Mouse (Mus musculus) liver, embryonic 15.5 days (tissue): ENCODE results near the gene Ankrd63. TPM values are rescaled to one million over a fixed set of nuclear protein-coding genes. Genes with fewer than 3 reads are reported as not detected.
"Not testable (repeated sequence)": the region's sequence is repeated elsewhere in the genome, so short reads cannot be mapped to it uniquely, and the experiment has no call there.

Experiments
- ATAC-seq: fragments of 200-750 bp; cut with Nextera tagmentation; 2 replicates; pipeline ENCODE4 v1.8.0; 2017; ENCODE audit warnings: moderate number of reproducible peaks, mild to moderate bottlenecking, moderate library complexity; ENCODE audit not compliant: insufficient read depth
- H3K27ac ChIP-seq: fragments of 300-500 bp; sonication (generic); replicated peaks from 2 replicates; pipeline ENCODE4 v1.5.1; 2015; ENCODE audit warnings: mild to moderate bottlenecking, inconsistent platforms
- H3K27me3 ChIP-seq: fragments of 300-500 bp; sonication (generic); 2 replicates; pipeline ENCODE4 v1.6.1; 2015; ENCODE audit warnings: mild to moderate bottlenecking, inconsistent platforms
- H3K36me3 ChIP-seq: fragments of 300-500 bp; sonication (generic); replicated peaks from 2 replicates; pipeline ENCODE4 v1.6.1; 2015; ENCODE audit warnings: moderate library complexity, mild to moderate bottlenecking, inconsistent platforms
- H3K4me1 ChIP-seq: fragments of 300-500 bp; sonication (generic); replicated peaks from 2 replicates; pipeline ENCODE4 v1.6.1; 2015; ENCODE audit warnings: inconsistent platforms
- H3K4me2 ChIP-seq: fragments of 300-500 bp; sonication (generic); 2 replicates; pipeline ENCODE4 v1.6.1; 2015; ENCODE audit warnings: moderate library complexity, mild to moderate bottlenecking, inconsistent platforms
- H3K4me3 ChIP-seq: fragments of 300-500 bp; sonication (generic); replicated peaks from 2 replicates; pipeline ENCODE4 v1.5.1; 2015; ENCODE audit warnings: mild to moderate bottlenecking, inconsistent platforms
- H3K9ac ChIP-seq: fragments of 300-500 bp; sonication (generic); 2 replicates; pipeline ENCODE4 v1.6.1; 2015; ENCODE audit warnings: moderate library complexity, mild to moderate bottlenecking, inconsistent platforms
- H3K9me3 ChIP-seq: fragments of 300-500 bp; sonication (generic); replicated peaks from 2 replicates; pipeline ENCODE4 v1.6.1; 2016; ENCODE audit warnings: inconsistent platforms
- WGBS: fragments of 180-500 bp; shearing (Covaris S2); methylation state at CpG from one replicate; pipeline ENCODE4 v1.1.7; 2015; ENCODE audit warnings: mixed read lengths; ENCODE audit not compliant: insufficient replicate concordance; 5-methylcytosine and 5-hydroxymethylcytosine counted together
- polyA plus RNA-seq: library from polyadenylated mRNA; unstranded; fragments of >200 nt; fragmentation: Nextera tagmentation; extraction: Ambion mirVana; gene quantifications from 2 replicates; pipeline ENCODE4 v1.2.1, GENCODE M21; 2015

Gene Ankrd63
- polyA plus RNA-seq, 1 experiment from 2014 or later, result 0.07 TPM

DNA sequence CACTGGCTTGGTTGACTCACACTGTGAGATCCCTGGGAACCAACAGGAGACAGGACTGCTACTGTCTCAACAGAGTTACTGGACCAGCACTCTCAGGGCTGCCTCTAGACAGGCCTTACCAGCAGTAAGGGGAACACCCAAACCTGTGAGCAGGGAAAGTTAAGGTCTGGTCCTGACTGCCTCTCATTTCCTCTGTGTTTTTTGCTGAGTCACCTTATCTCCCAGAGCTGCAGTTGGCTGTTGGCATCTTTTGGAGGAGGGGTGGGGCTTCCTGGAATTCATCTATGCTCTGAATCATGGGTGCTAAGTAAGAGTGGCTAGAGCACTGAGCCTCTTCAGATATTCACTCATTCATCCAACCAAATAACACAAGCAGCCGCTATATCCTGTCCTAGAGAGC lies 44.7 kb downstream of the Ankrd63 start:
- Histone ChIP-seq H3K9me3 (no peaks in the 10 kb centered on the region), H3K27me3 (peaks cover 14% of the 10 kb centered on the region), H3K9ac (peak overlapping the region; percentile 58), H3K4me2 (peak overlapping the region; percentile 80), H3K36me3 (no peaks in the 10 kb centered on the region), H3K4me1 (peaks cover 81% of the 10 kb centered on the region), H3K4me3 (peak overlapping the region; percentile 62), H3K27ac (peak overlapping the region; percentile 99)
- ATAC-seq, result peak; percentile 87
- WGBS, result 24% methylated on average over 1 of the region's 1 CpGs

DNA sequence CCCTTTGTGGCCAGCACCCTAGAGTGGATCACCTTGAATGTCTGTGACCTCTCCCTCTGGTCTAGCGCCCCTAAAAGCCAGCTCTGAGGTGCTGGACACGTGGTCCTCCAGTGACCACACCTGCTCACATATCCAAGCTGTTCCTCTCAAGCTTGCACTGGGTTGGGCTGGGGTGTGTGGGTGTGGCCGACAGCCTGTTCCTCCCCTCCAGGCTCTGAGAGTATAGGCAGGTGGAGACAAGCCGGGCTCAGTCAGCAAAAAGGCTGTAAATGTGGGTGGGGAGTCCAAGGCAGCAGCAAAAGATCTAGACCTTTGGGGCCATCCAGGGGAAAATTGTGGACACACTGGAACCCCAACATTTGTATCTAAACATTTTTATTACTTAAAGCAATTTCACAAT lies 45.3 kb downstream of the Ankrd63 start:
- ATAC-seq, result peak; percentile 86
- no peaks in the 10 kb centered on the region for H3K9me3 ChIP-seq
- H3K4me2 ChIP-seq, result peak overlapping the region; percentile 80
- H3K4me1 ChIP-seq, result peaks cover 75% of the 10 kb centered on the region
- peaks cover 8% of the 10 kb centered on the region for H3K27me3 ChIP-seq
- 10% methylated on average over 4 of the region's 4 CpGs for WGBS
- H3K27ac ChIP-seq, result peak overlapping the region; percentile 99
- no peaks in the 10 kb centered on the region for H3K36me3 ChIP-seq
- peak overlapping the region; percentile 62 for H3K4me3 ChIP-seq
- peak overlapping the region; percentile 58 for H3K9ac ChIP-seq

DNA sequence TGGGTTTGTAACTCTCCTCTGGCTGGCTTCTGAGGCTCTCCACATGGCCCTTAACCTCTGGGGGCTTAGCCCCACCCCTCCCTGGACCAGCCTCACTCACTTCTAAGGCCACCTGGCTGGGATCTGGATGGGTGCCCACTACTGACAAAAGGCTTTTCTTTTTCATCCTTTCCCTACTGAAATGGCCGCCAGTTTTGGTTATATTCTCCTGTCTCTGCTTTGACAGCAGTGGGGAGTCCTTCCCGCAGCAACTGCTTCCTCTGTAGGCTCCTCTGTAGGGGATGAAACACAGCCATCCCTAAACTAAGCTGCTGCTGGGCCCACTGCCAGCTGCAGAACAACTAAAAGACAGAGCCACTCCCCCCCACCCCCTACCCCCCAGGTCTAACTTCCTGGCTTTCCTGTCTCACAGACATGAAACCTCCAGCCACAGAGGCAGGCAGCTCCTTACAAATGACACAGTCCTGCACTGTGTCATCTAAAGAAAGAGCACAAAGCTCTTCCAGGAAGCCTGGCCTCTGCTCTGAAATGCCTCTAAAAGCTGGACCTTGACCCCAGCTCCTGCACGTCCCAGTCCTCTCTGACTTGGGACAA lies 47.0 kb downstream of the Ankrd63 start:
- no peak overlapping the region for H3K4me3 ChIP-seq
- peak overlapping the region; percentile 54 for H3K27ac ChIP-seq
- 50% methylated on average over 3 of the region's 3 CpGs for WGBS
- no peak overlapping the region for H3K4me2 ChIP-seq
- H3K27me3 ChIP-seq, result peaks cover 3% of the 10 kb centered on the region; the same call in 1 of the 2 replicates
- no peak overlapping the region for H3K9ac ChIP-seq
- H3K4me1 ChIP-seq, result peaks cover 58% of the 10 kb centered on the region
- no peaks in the 10 kb centered on the region for H3K36me3 ChIP-seq
- no peak for ATAC-seq
- no peaks in the 10 kb centered on the region for H3K9me3 ChIP-seq

DNA sequence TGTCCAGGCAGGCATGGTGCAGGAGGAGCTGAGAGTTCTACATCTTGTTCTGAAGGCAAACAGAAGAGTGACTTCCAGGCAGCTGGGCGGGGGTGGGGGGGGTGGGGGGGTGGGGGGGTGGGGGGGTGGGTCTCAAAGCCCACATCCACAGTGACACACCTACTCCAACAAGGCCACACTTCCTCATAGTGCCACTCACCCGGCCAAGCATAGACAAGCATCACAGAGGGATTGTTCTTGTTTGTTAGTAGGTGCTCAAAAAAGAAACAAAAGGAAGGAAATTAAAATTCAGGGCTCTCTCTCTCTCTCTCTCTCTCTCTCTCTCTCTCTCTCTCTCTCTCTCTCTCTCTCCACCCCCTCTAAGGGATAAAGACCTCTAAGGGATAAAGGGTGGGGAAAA lies 53.1 kb downstream of the Ankrd63 start:
- H3K4me2 ChIP-seq, H3K9ac ChIP-seq, H3K9me3 ChIP-seq, H3K27ac ChIP-seq, H3K27me3 ChIP-seq, ATAC-seq, H3K4me3 ChIP-seq, H3K4me1 ChIP-seq, H3K36me3 ChIP-seq: not testable (repeated sequence)
- WGBS, result 35% methylated on average over 2 of the region's 2 CpGs

Other genes with a start within 250 kb of the Ankrd63 start
- 91.1 and 96.9 TPM in 2 replicates for gene Srp14, start 224.3 kb downstream of the Ankrd63 start, polyA plus RNA-seq
- 0.30 and 0.39 TPM in 2 replicates for gene Bmf, start 154.3 kb downstream of the Ankrd63 start, polyA plus RNA-seq
- gene Bub1b, start 105.8 kb downstream of the Ankrd63 start, polyA plus RNA-seq, result 43.6 and 47.1 TPM in 2 replicates
- 0.30 and 0.45 TPM in 2 replicates for gene Pak6, start 40.7 kb downstream of the Ankrd63 start, polyA plus RNA-seq
- gene Plcb2, start 24.5 kb upstream of the Ankrd63 start, polyA plus RNA-seq, result 2.3 and 2.9 TPM in 2 replicates
- gene Inafm2, start 41.8 kb upstream of the Ankrd63 start, polyA plus RNA-seq, result 12.3 and 12.6 TPM in 2 replicates
- 0.20 and 0.29 TPM in 2 replicates for gene Ccdc9b, start 58.7 kb upstream of the Ankrd63 start, polyA plus RNA-seq
- not detected in 2 replicates for gene Phgr1, start 68.8 kb upstream of the Ankrd63 start, polyA plus RNA-seq
- gene Disp2, start 75.8 kb upstream of the Ankrd63 start, polyA plus RNA-seq, result 0.26 and 0.32 TPM in 2 replicates
- gene Knstrn, start 110.0 kb upstream of the Ankrd63 start, polyA plus RNA-seq, result 67.2 and 73.9 TPM in 2 replicates
- 35.8 and 43.5 TPM in 2 replicates for gene Ivd, start 158.0 kb upstream of the Ankrd63 start, polyA plus RNA-seq
- gene Bahd1, start 196.4 kb upstream of the Ankrd63 start, polyA plus RNA-seq, result 3.2 and 4.3 TPM in 2 replicates
- gene Chst14, start 222.5 kb upstream of the Ankrd63 start, polyA plus RNA-seq, result 4.5 and 5.7 TPM in 2 replicates